Mouse (Mus musculus) midbrain, embryonic 14.5 days (tissue): ENCODE measurements around the gene Slc25a18. TPM values are rescaled to one million over a fixed set of nuclear protein-coding genes. Genes with fewer than 3 reads are reported as not detected.

ENCODE experiments used
- ATAC-seq: fragments of 200-750 bp; cut with Nextera tagmentation; 2 replicates; pipeline ENCODE4 v1.8.0; 2017; ENCODE audit warnings: moderate number of reproducible peaks, moderate library complexity; ENCODE audit not compliant: low FRiP score, low TSS enrichment
- DNase-seq: peaks from one replicate; pipeline ENCODE4 v3.0.0-alpha.2; 2015
- H3K27ac ChIP-seq: fragments of 300-500 bp; sonication (generic); replicated peaks from 2 replicates; pipeline ENCODE4 v1.5.1; 2014; ENCODE audit warnings: mild to moderate bottlenecking, low read depth, low read length, moderate library complexity
- H3K27me3 ChIP-seq: fragments of 300-500 bp; sonication (generic); 2 replicates; pipeline ENCODE4 v1.6.1; 2014; ENCODE audit warnings: low read length, control low read depth, mixed read lengths; ENCODE audit not compliant: control insufficient read depth, insufficient read depth
- H3K36me3 ChIP-seq: fragments of 300-500 bp; sonication (generic); 2 replicates; pipeline ENCODE4 v1.6.1; 2014; ENCODE audit warnings: low read length, control low read depth; ENCODE audit not compliant: control insufficient read depth, insufficient read depth
- H3K4me1 ChIP-seq: fragments of 300-500 bp; sonication (generic); 2 replicates; pipeline ENCODE4 v1.6.1; 2014; ENCODE audit warnings: mild to moderate bottlenecking, antibody characterized with exemption, low read length, control low read depth; ENCODE audit not compliant: control insufficient read depth, insufficient read depth
- H3K4me2 ChIP-seq: fragments of 300-500 bp; sonication (generic); 2 replicates; pipeline ENCODE4 v1.6.1; 2014; ENCODE audit warnings: mild to moderate bottlenecking, low read length, moderate library complexity
- H3K4me3 ChIP-seq: fragments of 300-500 bp; sonication (generic); replicated peaks from 2 replicates; pipeline ENCODE4 v1.5.1; 2014; ENCODE audit warnings: low read depth, low read length
- H3K9ac ChIP-seq: fragments of 300-500 bp; sonication (generic); replicated peaks from 2 replicates; pipeline ENCODE4 v1.6.1; 2014; ENCODE audit warnings: mild to moderate bottlenecking, low read length, moderate library complexity
- H3K9me3 ChIP-seq: fragments of 300-500 bp; sonication (generic); 2 replicates; pipeline ENCODE4 v1.6.1; 2016; ENCODE audit warnings: low read length, control low read depth, mixed read lengths; ENCODE audit not compliant: control insufficient read depth
- WGBS: fragments of 180-500 bp; shearing (Covaris S2); extraction: QIAGEN DNeasy Blood & Tissue Kit; methylation state at CpG from one replicate; pipeline ENCODE4 v1.1.7; 2014; 5-methylcytosine and 5-hydroxymethylcytosine counted together
- microRNA-seq: library from miRNA; unstranded; fragments of <30 nt; microRNA quantifications from one replicate; pipeline ENCODE4, GENCODE M21; 2016
- polyA plus RNA-seq: library from polyadenylated mRNA; unstranded; fragments of >200 nt; fragmentation: Nextera tagmentation; extraction: Ambion mirVana; gene quantifications from 2 replicates; pipeline ENCODE4 v1.2.1, GENCODE M21; 2014

Slc25a18 gene
- polyA plus RNA-seq, 1 experiment from 2014 or later: 8.3 TPM

GRCm38 (mm10) chr6:120837152-120837530, 63.8 kb downstream of the Slc25a18 start:
- ATAC-seq: no peak
- Histone ChIP-seq H3K4me3 (peak overlapping the region; percentile 86), H3K4me2 (peak overlapping the region; percentile 78), H3K9me3 (no peaks in the 10 kb centered on the region), H3K27me3 (no peaks in the 10 kb centered on the region), H3K27ac (no peak overlapping the region), H3K4me1 (peaks cover 7% of the 10 kb centered on the region; the same call in 1 of the 2 replicates), H3K9ac (peak overlapping the region; percentile 85; the same call in 1 of the 2 replicates), H3K36me3 (no peaks in the 10 kb centered on the region)
- WGBS: 63% methylated on average over 1 of the region's 1 CpGs
- no peak for DNase-seq

- ATAC-seq (no peak), DNase-seq (no peak)
- H3K27me3 ChIP-seq: no peaks in the 10 kb centered on the region
- WGBS: 98% methylated on average over 7 of the region's 7 CpGs
- peaks cover 7% of the 10 kb centered on the region; the same call in 1 of the 2 replicates for H3K4me1 ChIP-seq
- no peak overlapping the region for H3K4me2 ChIP-seq
- no peak overlapping the region for H3K4me3 ChIP-seq
- H3K36me3 ChIP-seq: no peaks in the 10 kb centered on the region
- no peak overlapping the region for H3K9ac ChIP-seq
- H3K27ac ChIP-seq: no peak overlapping the region
- H3K9me3 ChIP-seq: no peaks in the 10 kb centered on the region
Observed at GRCm38 (mm10) chr6:120840258-120840657, 66.9 kb downstream of the Slc25a18 start.

DNA sequence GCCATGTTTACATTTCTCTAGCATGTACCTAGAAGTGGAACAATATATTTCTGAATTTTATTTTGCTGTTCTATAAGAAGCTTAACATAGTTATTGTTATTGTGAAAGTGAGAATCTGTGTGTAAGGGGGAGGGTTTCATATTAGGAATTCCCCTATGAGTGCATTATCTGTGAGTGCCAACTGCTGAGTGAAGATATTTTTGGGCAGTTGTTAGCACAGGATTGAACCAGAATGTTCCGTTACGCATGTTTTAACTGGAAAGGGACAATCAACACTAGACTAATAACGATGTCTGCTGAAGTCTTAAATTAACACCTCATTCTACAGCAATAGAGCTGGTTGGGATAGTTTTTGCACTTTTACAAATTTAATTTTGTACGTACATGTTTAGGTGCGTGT, 68.4 kb downstream of the Slc25a18 start:
- Histone ChIP-seq H3K9me3 (no peaks in the 10 kb centered on the region), H3K36me3 (no peaks in the 10 kb centered on the region)

More for the DNA sequence above, 68.4 kb downstream of the Slc25a18 start:
- Histone ChIP-seq H3K27ac (no peak overlapping the region), H3K4me3 (no peak overlapping the region), H3K27me3 (no peaks in the 10 kb centered on the region), H3K9ac (no peak overlapping the region), H3K4me1 (peaks cover 6% of the 10 kb centered on the region; the same call in 1 of the 2 replicates), H3K4me2 (no peak overlapping the region)
- no peak for DNase-seq
- 98% methylated on average over 5 of the region's 5 CpGs for WGBS
- ATAC-seq: no peak

Small RNA genes lying within 50 kb of the gene (microRNA-seq; reads per million reads assigned to microRNA genes)
- not detected for gene Gm25193

Other genes with a start within 250 kb of the Slc25a18 start
- gene Hdhd5, start 242.3 kb upstream of the Slc25a18 start, polyA plus RNA-seq: 9.6 and 10.9 TPM in 2 replicates
- gene Cecr2, start 107.2 kb upstream of the Slc25a18 start, polyA plus RNA-seq: 3.8 and 5.2 TPM in 2 replicates
- gene Atp6v1e1, start 49.2 kb downstream of the Slc25a18 start, polyA plus RNA-seq: 263 and 300 TPM in 2 replicates
- gene Bcl2l13, start 62.6 kb downstream of the Slc25a18 start, polyA plus RNA-seq: 18.7 and 33.1 TPM in 2 replicates
- 41.7 and 46.4 TPM in 2 replicates for gene Bid, start 143.3 kb downstream of the Slc25a18 start, polyA plus RNA-seq